Mouse (Mus musculus) limb, embryonic 14.5 days (tissue): ENCODE measurements around the gene Gm20721. TPM values are rescaled to one million over a fixed set of nuclear protein-coding genes. Genes with fewer than 3 reads are reported as not detected.
A peak's percentile ranks its signal among the peaks of the same experiment; 100 is the strongest.

Source experiments
- ATAC-seq: fragments of 200-750 bp; cut with Nextera tagmentation; 2 replicates; pipeline ENCODE4 v1.8.0; 2017; ENCODE audit warnings: low read depth, moderate number of reproducible peaks, moderate TSS enrichment; ENCODE audit not compliant: low FRiP score
- DNase-seq: peaks from one replicate; pipeline ENCODE4 v3.0.0-alpha.2; 2015; ENCODE audit warnings: low spot score
- H3K27ac ChIP-seq: fragments of 300-500 bp; sonication (generic); replicated peaks from 2 replicates; pipeline ENCODE4 v1.5.1; 2014; ENCODE audit warnings: low read depth, mild to moderate bottlenecking, low read length, moderate library complexity, mixed read lengths
- H3K27me3 ChIP-seq: fragments of 300-500 bp; sonication (generic); 2 replicates; pipeline ENCODE4 v1.6.1; 2014; ENCODE audit warnings: low read length, mixed read lengths; ENCODE audit not compliant: control insufficient read depth, insufficient read depth
- H3K36me3 ChIP-seq: fragments of 300-500 bp; sonication (generic); 2 replicates; pipeline ENCODE4 v1.6.1; 2014; ENCODE audit warnings: mild to moderate bottlenecking, low read length, moderate library complexity, mixed read lengths; ENCODE audit not compliant: control insufficient read depth, insufficient read depth
- H3K4me1 ChIP-seq: fragments of 300-500 bp; sonication (generic); 2 replicates; pipeline ENCODE4 v1.6.1; 2014; ENCODE audit warnings: antibody characterized with exemption, low read length, mixed read lengths; ENCODE audit not compliant: control insufficient read depth, insufficient read depth
- H3K4me2 ChIP-seq: fragments of 300-500 bp; sonication (generic); replicated peaks from 2 replicates; pipeline ENCODE4 v1.6.1; 2014; ENCODE audit warnings: low read depth, mild to moderate bottlenecking, low read length, moderate library complexity; ENCODE audit not compliant: severe bottlenecking
- H3K4me3 ChIP-seq: fragments of 300-500 bp; sonication (generic); replicated peaks from 2 replicates; pipeline ENCODE4 v1.5.1; 2014; ENCODE audit warnings: low read length
- H3K9ac ChIP-seq: fragments of 300-500 bp; sonication (generic); 2 replicates; pipeline ENCODE4 v1.6.1; 2014; ENCODE audit warnings: mild to moderate bottlenecking, low read depth, low read length, moderate library complexity; ENCODE audit not compliant: severe bottlenecking
- H3K9me3 ChIP-seq: fragments of 300-500 bp; sonication (generic); 2 replicates; pipeline ENCODE4 v1.6.1; 2016; ENCODE audit warnings: low read length; ENCODE audit not compliant: control insufficient read depth
- POLR2A ChIP-seq: fragments of 200-500 bp; IDR thresholded peaks from 2 replicates; pipeline ENCODE4 v1.8.0; 2012; ENCODE audit warnings: inconsistent platforms, mild to moderate bottlenecking, moderate library complexity, borderline replicate concordance; ENCODE audit not compliant: insufficient read depth, insufficient read length; ENCODE audit errors: extremely low read depth
- WGBS: fragments of 180-500 bp; shearing (Covaris S2); extraction: QIAGEN DNeasy Blood & Tissue Kit; methylation state at CpG from one replicate; pipeline ENCODE4 v1.1.7; 2014; 5-methylcytosine and 5-hydroxymethylcytosine counted together
- polyA plus RNA-seq, 2 experiments: library from polyadenylated mRNA; depleted of rRNA in 1 of 2; stranded (reverse) in 1 of 2; unstranded in 1 of 2; fragments of >200 nt; fragmentation: Nextera tagmentation in 1 of 2; extraction: Ambion mirVana in 1 of 2; gene quantifications; 2 replicates each; pipeline versions ENCODE4 v1.2.1 to v1.2.3; 2012 to 2014

Gene Gm20721
- polyA plus RNA-seq, 2 experiments: 0.65 to 13.4 TPM

DNA sequence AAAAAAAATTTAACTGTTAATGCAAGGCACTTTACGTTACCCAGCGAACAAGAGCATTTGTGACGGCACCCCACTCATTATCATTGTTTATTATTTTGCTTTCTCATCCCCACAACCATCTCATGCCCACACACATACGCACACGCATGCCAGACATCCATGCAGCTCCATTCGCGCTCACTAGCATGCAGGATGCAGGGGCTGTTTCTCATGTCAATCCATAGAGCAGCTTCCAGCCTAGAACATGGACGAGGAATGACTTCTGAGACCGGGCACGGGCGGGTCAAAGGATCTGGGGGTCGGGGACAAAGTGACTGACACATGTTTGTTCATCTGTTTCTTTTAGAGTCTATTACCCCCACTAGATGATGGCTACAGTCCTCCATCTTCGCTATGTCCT, 9.2 kb downstream of the Gm20721 start:
- H3K4me1 ChIP-seq: peaks cover 65% of the 10 kb centered on the region
- no peak for TF ChIP-seq POLR2A
- H3K36me3 ChIP-seq: peaks cover 32% of the 10 kb centered on the region
- H3K27ac ChIP-seq: no peak overlapping the region
- no peaks in the 10 kb centered on the region for H3K9me3 ChIP-seq
- no peak overlapping the region for H3K4me2 ChIP-seq
- ATAC-seq (no peak), DNase-seq (no peak)
- H3K27me3 ChIP-seq: no peaks in the 10 kb centered on the region
- H3K9ac ChIP-seq: no peak overlapping the region
- no peak overlapping the region for H3K4me3 ChIP-seq
- WGBS: 85% methylated on average over 13 of the region's 13 CpGs

DNA sequence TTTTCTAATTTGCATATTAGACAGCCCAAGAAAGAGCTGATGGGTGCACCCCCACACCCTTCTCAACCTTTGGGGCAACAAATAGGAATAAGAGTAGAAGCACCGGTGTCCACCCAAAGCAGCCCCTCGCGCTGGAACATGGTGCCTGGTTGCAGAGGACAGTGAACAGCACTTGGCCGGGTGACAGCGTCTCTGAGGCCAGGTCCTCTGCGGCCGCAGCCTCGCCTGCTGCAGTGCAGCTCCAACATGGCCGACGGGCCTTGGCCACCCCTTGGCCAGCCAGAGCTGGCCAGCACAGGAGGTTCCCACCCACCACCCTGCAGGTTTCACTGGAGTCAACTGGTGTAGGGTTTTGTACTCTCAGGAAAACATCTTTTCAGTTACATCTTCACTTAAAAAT, 12.1 kb downstream of the Gm20721 start:
- Histone ChIP-seq H3K27ac (no peak overlapping the region), H3K36me3 (peaks cover 19% of the 10 kb centered on the region), H3K27me3 (no peaks in the 10 kb centered on the region), H3K9ac (no peak overlapping the region), H3K4me2 (no peak overlapping the region), H3K4me3 (peak overlapping the region; percentile 3; the same call in 1 of the 2 replicates), H3K4me1 (peaks cover 50% of the 10 kb centered on the region), H3K9me3 (no peaks in the 10 kb centered on the region)
- DNase-seq: no peak
- no peak for TF ChIP-seq POLR2A
- 77% methylated on average over 10 of the region's 10 CpGs for WGBS
- no peak for ATAC-seq

DNA sequence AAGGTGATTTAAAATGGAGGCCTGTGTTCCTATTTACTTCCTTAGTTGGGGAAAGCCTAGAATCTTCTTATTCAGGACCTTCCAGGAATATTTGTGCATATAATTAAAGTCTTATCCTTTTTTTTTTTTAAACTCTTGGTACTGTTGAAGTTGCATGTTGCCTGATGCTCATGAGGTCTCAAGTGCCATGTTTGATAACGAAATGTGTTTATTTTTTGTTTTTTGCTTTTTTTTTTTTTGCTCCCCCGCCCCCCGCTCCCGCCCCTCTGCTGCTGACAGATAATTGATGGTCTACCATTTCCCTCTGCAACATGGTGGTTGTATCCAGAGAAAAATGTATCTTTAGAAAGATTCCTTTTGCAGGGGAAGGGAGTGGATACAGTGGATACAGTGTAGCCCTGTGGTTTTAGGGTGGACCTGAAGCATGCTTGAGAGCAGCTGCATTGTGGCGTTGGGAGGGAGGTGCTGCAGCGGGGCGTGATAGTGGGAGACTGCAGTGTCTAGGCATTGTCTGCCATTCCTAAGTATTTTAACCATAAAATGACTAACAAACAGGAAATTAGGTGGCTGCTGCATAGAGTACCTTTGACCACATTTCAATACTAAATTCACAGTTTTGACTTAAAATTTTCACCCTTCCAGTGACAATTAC, 13.1 kb downstream of the Gm20721 start:
- Histone ChIP-seq H3K27me3 (no peaks in the 10 kb centered on the region), H3K4me3 (peak overlapping the region; percentile 95), H3K9me3 (no peaks in the 10 kb centered on the region), H3K4me1 (peaks cover 43% of the 10 kb centered on the region), H3K9ac (no peak overlapping the region), H3K4me2 (peak overlapping the region; percentile 70), H3K36me3 (peaks cover 18% of the 10 kb centered on the region), H3K27ac (no peak overlapping the region)
- WGBS: 50% methylated on average over 7 of the region's 7 CpGs
- TF ChIP-seq POLR2A: no peak
- no peak for DNase-seq
- ATAC-seq: no peak

GRCm38 (mm10) chr2:174331282-174332030, 15.1 kb downstream of the Gm20721 start:
- 21% methylated on average over 12 of the region's 12 CpGs for WGBS
- ATAC-seq: no peak
- no peak for DNase-seq
- Histone ChIP-seq H3K36me3 (peaks cover 24% of the 10 kb centered on the region), H3K27me3 (no peaks in the 10 kb centered on the region), H3K4me3 (peak overlapping the region; percentile 95), H3K4me2 (peak overlapping the region; percentile 70), H3K9me3 (0 out of 2 replicates have a peak, but pooled peaks cover 4% of the 10 kb centered on the region), H3K9ac (peak overlapping the region; percentile 100), H3K27ac (peak overlapping the region; percentile 99), H3K4me1 (peaks cover 32% of the 10 kb centered on the region)
- TF ChIP-seq POLR2A: no peak

GRCm38 (mm10) chr2:174330616-174331191, 15.8 kb downstream of the Gm20721 start:
- H3K4me2 ChIP-seq: peak overlapping the region; percentile 70
- H3K27ac ChIP-seq: peak overlapping the region; percentile 99
- peak; percentile 24 for ATAC-seq
- peak overlapping the region; percentile 100 for H3K9ac ChIP-seq
- H3K9me3 ChIP-seq: 0 out of 2 replicates have a peak, but pooled peaks cover 4% of the 10 kb centered on the region
- peak overlapping the region; percentile 95 for H3K4me3 ChIP-seq
- TF ChIP-seq POLR2A: no peak
- H3K4me1 ChIP-seq: peaks cover 26% of the 10 kb centered on the region
- H3K27me3 ChIP-seq: no peaks in the 10 kb centered on the region
- under 1% methylated on average over 29 of the region's 48 CpGs for WGBS
- DNase-seq: peak; percentile 42
- H3K36me3 ChIP-seq: peaks cover 24% of the 10 kb centered on the region
